Mouse (Mus musculus): ENCODE data around the gene Palm2.

DNA sequence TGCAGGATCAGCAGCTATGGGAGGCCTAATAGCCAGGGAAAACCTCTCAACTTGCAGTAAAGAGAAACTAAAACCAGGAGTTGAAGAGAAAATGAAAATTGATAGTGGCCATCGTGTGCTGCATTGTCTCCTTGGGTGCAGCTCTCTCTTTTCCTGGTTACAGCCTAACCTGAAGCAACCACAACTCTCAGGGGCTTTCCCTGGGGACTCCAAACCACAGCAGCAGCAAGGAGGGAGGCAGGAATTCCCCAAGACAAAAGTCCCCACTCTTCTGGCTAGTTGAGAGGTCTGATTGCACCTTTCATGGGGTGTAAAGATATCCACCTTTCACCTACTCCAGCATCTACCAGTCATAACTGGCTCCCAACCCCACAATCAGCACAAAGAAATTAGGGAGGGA, 291.5 kb downstream of the Palm2 start:
- TF ChIP-seq CTCF (IDR thresholded peaks at IDR 0.05; ENCODE audit: insufficient read depth, low read depth, low read length) (no peak), POLR2A (IDR thresholded peaks at IDR 0.05; ENCODE audit: insufficient read depth, low read depth, low read length) (no peak)

Data from olfactory bulb, adult 2 months (tissue).